Mouse (Mus musculus) small intestine, adult 2 months (tissue): ENCODE results near the gene Tom1l2. TPM values are rescaled to one million over a fixed set of nuclear protein-coding genes. Genes with fewer than 3 reads are reported as not detected.

Source experiments
- H3K27ac ChIP-seq: fragments of 200-500 bp; 2 replicates; pipeline ENCODE4 v1.5.1; 2012; ENCODE audit warnings: low read depth, low read length, control low read depth, inconsistent platforms; ENCODE audit not compliant: insufficient read depth
- H3K27me3 ChIP-seq: fragments of 200-500 bp; 2 replicates; pipeline ENCODE4 v1.6.1; 2012; ENCODE audit warnings: mild to moderate bottlenecking, moderate library complexity, low read length, inconsistent platforms; ENCODE audit not compliant: control insufficient read depth, insufficient read depth
- H3K36me3 ChIP-seq: fragments of 200-500 bp; 2 replicates; pipeline ENCODE4 v1.6.1; 2012; ENCODE audit warnings: mild to moderate bottlenecking, low read length, control low read depth, inconsistent platforms; ENCODE audit not compliant: control insufficient read depth, insufficient read depth
- H3K4me1 ChIP-seq: fragments of 200-500 bp; 2 replicates; pipeline ENCODE4 v1.6.1; 2012; ENCODE audit warnings: low read length, inconsistent platforms, mixed read lengths; ENCODE audit not compliant: control insufficient read depth, insufficient read depth, insufficient read length
- H3K4me3 ChIP-seq: fragments of 200-500 bp; 2 replicates; pipeline ENCODE4 v1.5.1; 2012; ENCODE audit warnings: low read depth, mild to moderate bottlenecking, control low read depth, inconsistent platforms, low read length, moderate library complexity
- CTCF ChIP-seq: fragments of 200-500 bp; IDR thresholded peaks from 2 replicates; pipeline ENCODE4 v1.5.1; 2012; ENCODE audit warnings: low read depth, mild to moderate bottlenecking, control low read depth, inconsistent platforms, low read length, moderate library complexity, mixed read lengths; ENCODE audit not compliant: insufficient replicate concordance, insufficient read length; ENCODE audit errors: extremely low read depth
- POLR2A ChIP-seq: fragments of 200-500 bp; IDR thresholded peaks from 2 replicates; pipeline ENCODE4 v1.6.1; 2012; ENCODE audit warnings: low read depth, mild to moderate bottlenecking, control low read depth, inconsistent platforms, low read length, moderate library complexity
- WGBS: fragments of 180-500 bp; shearing (Covaris S2); methylation state at CpG from one replicate; pipeline ENCODE4 v1.1.7; 2018; 5-methylcytosine and 5-hydroxymethylcytosine counted together
- polyA plus RNA-seq: library from polyadenylated mRNA; depleted of rRNA; stranded (reverse); fragments of >200 nt; gene quantifications from 2 replicates; pipeline ENCODE4 v1.2.3, GENCODE M21; 2012

The Tom1l2 gene
- polyA plus RNA-seq, 1 experiment, result 152 TPM

- TF ChIP-seq CTCF, result no peak
- no peak for TF ChIP-seq POLR2A
- no peak overlapping the region for H3K4me3 ChIP-seq
- peaks cover 6% of the 10 kb centered on the region; the same call in 1 of the 2 replicates for H3K4me1 ChIP-seq
- no peak overlapping the region for H3K27ac ChIP-seq
- no peaks in the 10 kb centered on the region for H3K27me3 ChIP-seq
- H3K36me3 ChIP-seq, result no peaks in the 10 kb centered on the region
- 55% methylated on average over 5 of the region's 5 CpGs for WGBS
Observed at GRCm38 (mm10) chr11:60360631-60361201, 8.0 kb upstream of the Tom1l2 start.

GRCm38 (mm10) chr11:60359936-60360335 is 7.2 kb upstream of the Tom1l2 start:
- TF ChIP-seq POLR2A (no peak), CTCF (no peak)
- Histone ChIP-seq H3K4me3 (no peak overlapping the region), H3K36me3 (no peaks in the 10 kb centered on the region), H3K27me3 (no peaks in the 10 kb centered on the region), H3K27ac (no peak overlapping the region), H3K4me1 (peaks cover 6% of the 10 kb centered on the region; the same call in 1 of the 2 replicates)
- 86% methylated on average over 1 of the region's 1 CpGs for WGBS

- 62% methylated on average over 5 of the region's 5 CpGs for WGBS
- H3K4me3 ChIP-seq, result no peak overlapping the region
- no peak overlapping the region for H3K27ac ChIP-seq
- peaks cover 6% of the 10 kb centered on the region; the same call in 1 of the 2 replicates for H3K4me1 ChIP-seq
- no peak for TF ChIP-seq CTCF
- TF ChIP-seq POLR2A, result no peak
- H3K27me3 ChIP-seq, result no peaks in the 10 kb centered on the region
- no peaks in the 10 kb centered on the region for H3K36me3 ChIP-seq
Observed at GRCm38 (mm10) chr11:60359138-60359537, 6.4 kb upstream of the Tom1l2 start.

- no peak overlapping the region for H3K4me3 ChIP-seq
- no peak overlapping the region for H3K27ac ChIP-seq
- no peaks in the 10 kb centered on the region for H3K27me3 ChIP-seq
- WGBS, result 76% methylated on average over 7 of the region's 7 CpGs
- no peak for TF ChIP-seq POLR2A
- no peak for TF ChIP-seq CTCF
- no peaks in the 10 kb centered on the region for H3K36me3 ChIP-seq
- H3K4me1 ChIP-seq, result peaks cover 6% of the 10 kb centered on the region; the same call in 1 of the 2 replicates
Observed at GRCm38 (mm10) chr11:60358548-60358947, 5.8 kb upstream of the Tom1l2 start.

- Histone ChIP-seq H3K4me3 (no peak overlapping the region), H3K4me1 (peaks cover 6% of the 10 kb centered on the region; the same call in 1 of the 2 replicates), H3K27ac (no peak overlapping the region), H3K27me3 (no peaks in the 10 kb centered on the region), H3K36me3 (no peaks in the 10 kb centered on the region)
- TF ChIP-seq POLR2A (no peak), CTCF (no peak)
- 59% methylated on average over 1 of the region's 1 CpGs for WGBS
Observed at GRCm38 (mm10) chr11:60357116-60357515, 4.4 kb upstream of the Tom1l2 start.

GRCm38 (mm10) chr11:60355952-60356351 is 3.2 kb upstream of the Tom1l2 start:
- peak overlapping the region; percentile 74; the same call in 1 of the 2 replicates for H3K27ac ChIP-seq
- WGBS, result 23% methylated on average over 2 of the region's 2 CpGs
- no peak for TF ChIP-seq POLR2A
- no peak for TF ChIP-seq CTCF
- H3K4me1 ChIP-seq, result peaks cover 6% of the 10 kb centered on the region; the same call in 1 of the 2 replicates
- H3K27me3 ChIP-seq, result no peaks in the 10 kb centered on the region
- H3K4me3 ChIP-seq, result no peak overlapping the region
- H3K36me3 ChIP-seq, result no peaks in the 10 kb centered on the region

- Histone ChIP-seq H3K36me3 (no peaks in the 10 kb centered on the region), H3K4me3 (peak overlapping the region; percentile 88), H3K4me1 (peaks cover 11% of the 10 kb centered on the region; the same call in 1 of the 2 replicates), H3K27ac (peak overlapping the region; percentile 94), H3K27me3 (no peaks in the 10 kb centered on the region)
- TF ChIP-seq POLR2A, result no peak
- TF ChIP-seq CTCF, result no peak
- WGBS, result 7% methylated on average over 11 of the region's 11 CpGs
Observed at GRCm38 (mm10) chr11:60351925-60352371, 757 bp downstream of the Tom1l2 start.
